Mouse (Mus musculus) limb, embryonic 10.5 days (tissue): ENCODE data around the gene Prc1. TPM values are rescaled to one million over a fixed set of nuclear protein-coding genes. Genes with fewer than 3 reads are reported as not detected.
"Not testable (repeated sequence)": the region's sequence is repeated elsewhere in the genome, so short reads cannot be mapped to it uniquely, and the experiment has no call there.

Source experiments
- DNase-seq: peaks from one replicate; pipeline ENCODE4 v3.0.0-alpha.2; 2017; ENCODE audit warnings: low spot score
- H3K27ac ChIP-seq: fragments of 300-500 bp; sonication (generic); 2 replicates; pipeline ENCODE4 v1.5.1; 2016; ENCODE audit warnings: mild to moderate bottlenecking
- H3K27me3 ChIP-seq: fragments of 300-500 bp; sonication (generic); 2 replicates; pipeline ENCODE4 v1.6.1; 2016; ENCODE audit warnings: low read depth, mild to moderate bottlenecking; ENCODE audit not compliant: poor library complexity, severe bottlenecking
- H3K36me3 ChIP-seq: fragments of 300-500 bp; sonication (generic); 2 replicates; pipeline ENCODE4 v1.6.1; 2016; ENCODE audit warnings: mild to moderate bottlenecking, moderate library complexity
- H3K4me1 ChIP-seq: fragments of 300-500 bp; sonication (generic); 2 replicates; pipeline ENCODE4 v1.6.1; 2016
- H3K4me3 ChIP-seq: fragments of 300-500 bp; sonication (generic); 2 replicates; pipeline ENCODE4 v1.5.1; 2016; ENCODE audit warnings: mild to moderate bottlenecking, moderate library complexity
- H3K9me3 ChIP-seq: fragments of 300-500 bp; sonication (generic); replicated peaks from 2 replicates; pipeline ENCODE4 v1.6.1; 2016; ENCODE audit warnings: mild to moderate bottlenecking
- WGBS: fragments of 180-500 bp; shearing (Covaris S2); methylation state at CpG from one replicate; pipeline ENCODE4 v1.1.7; 2016; 5-methylcytosine and 5-hydroxymethylcytosine counted together
- polyA plus RNA-seq: library from polyadenylated mRNA; unstranded; fragments of >200 nt; fragmentation: Nextera tagmentation; extraction: Ambion mirVana; gene quantifications from 2 replicates; pipeline ENCODE4 v1.2.1, GENCODE M21; 2016

The Prc1 gene
- polyA plus RNA-seq, 1 experiment from 2014 or later, result 172 TPM

- not testable (repeated sequence) for DNase-seq, H3K4me3 ChIP-seq, H3K27ac ChIP-seq, H3K9me3 ChIP-seq, H3K27me3 ChIP-seq
- H3K4me1 ChIP-seq, result peaks cover 16% of the 10 kb centered on the region
- WGBS, result 58% methylated on average over 5 of the region's 5 CpGs
- peaks cover 63% of the 10 kb centered on the region for H3K36me3 ChIP-seq
These were observed 30.5 kb downstream of the Prc1 start for GRCm38 (mm10) chr7:80324816-80325119.

DNA sequence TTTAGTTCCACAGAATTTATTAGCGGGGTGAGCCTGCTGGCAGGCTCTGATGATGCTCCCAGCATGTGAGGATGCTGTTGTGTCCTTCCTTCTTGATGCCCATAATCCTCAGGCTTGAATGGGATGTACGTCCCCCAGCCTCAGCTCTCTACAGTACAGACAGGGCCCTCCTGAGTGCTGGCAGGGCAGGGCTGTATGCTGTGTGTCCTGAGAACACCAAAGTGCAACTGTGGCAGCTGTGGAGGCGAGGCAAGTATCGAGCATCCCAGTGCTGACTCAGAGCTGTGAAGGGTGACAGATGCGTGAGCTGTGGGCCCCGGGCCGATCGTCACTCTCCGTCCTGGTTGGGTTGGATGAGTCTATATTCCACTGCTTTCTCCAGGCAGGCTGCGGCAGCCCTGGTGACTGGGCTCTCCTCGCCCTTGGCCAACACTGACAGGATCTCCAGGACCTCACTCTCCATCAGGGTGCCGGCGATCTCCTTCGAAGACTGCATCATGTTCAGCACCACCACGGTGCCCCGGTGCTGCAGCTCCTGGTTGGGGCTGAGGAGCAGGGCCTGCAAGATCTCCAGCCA is 31.1 kb downstream of the Prc1 start:
- Histone ChIP-seq H3K36me3 (peaks cover 63% of the 10 kb centered on the region), H3K27ac (no peak overlapping the region)

GRCm38 (mm10) chr7:80326076-80326475 is 31.8 kb downstream of the Prc1 start:
- Histone ChIP-seq H3K4me1 (peaks cover 16% of the 10 kb centered on the region), H3K4me3 (no peak overlapping the region), H3K27ac (no peak overlapping the region), H3K36me3 (peaks cover 63% of the 10 kb centered on the region), H3K9me3 (no peaks in the 10 kb centered on the region), H3K27me3 (no peaks in the 10 kb centered on the region)
- DNase-seq, result no peak
- 93% methylated on average over 19 of the region's 19 CpGs for WGBS

More for the DNA sequence above, 31.1 kb downstream of the Prc1 start:
- no peak overlapping the region for H3K4me3 ChIP-seq
- H3K4me1 ChIP-seq, result peaks cover 16% of the 10 kb centered on the region
- H3K27me3 ChIP-seq, result no peaks in the 10 kb centered on the region
- no peaks in the 10 kb centered on the region for H3K9me3 ChIP-seq
- no peak for DNase-seq
- 95% methylated on average over 16 of the region's 16 CpGs for WGBS

- WGBS, result 90% methylated on average over 8 of the region's 8 CpGs
- Histone ChIP-seq H3K27ac (no peak overlapping the region), H3K4me1 (0 out of 2 replicates have a peak, but pooled peaks cover 3% of the 10 kb centered on the region), H3K4me3 (no peak overlapping the region), H3K9me3 (no peaks in the 10 kb centered on the region), H3K27me3 (no peaks in the 10 kb centered on the region), H3K36me3 (peaks cover 100% of the 10 kb centered on the region)
- DNase-seq, result no peak
These were observed 36.0 kb downstream of the Prc1 start for GRCm38 (mm10) chr7:80330278-80330677.

DNA sequence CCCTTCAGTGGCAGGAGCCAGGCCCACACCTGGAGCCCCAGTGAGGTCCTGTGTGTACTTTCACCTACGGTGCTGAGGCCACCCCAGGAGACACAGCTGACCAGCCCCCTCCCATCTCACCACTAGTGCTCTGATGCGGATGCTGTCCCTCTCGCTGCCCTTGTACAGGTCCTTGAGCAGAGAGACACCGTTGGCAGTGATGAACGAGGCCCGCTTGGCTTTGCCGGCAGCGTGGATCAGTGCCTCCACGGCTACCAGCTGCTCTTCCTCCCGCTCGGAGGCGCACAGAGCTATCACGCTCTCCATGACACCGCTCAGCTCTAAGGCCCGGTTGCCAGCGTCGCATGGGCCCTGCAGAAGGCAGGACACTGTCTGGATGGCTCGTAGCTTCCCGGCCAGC is 37.2 kb downstream of the Prc1 start:
- DNase-seq, result no peak
- no peaks in the 10 kb centered on the region for H3K4me1 ChIP-seq
- H3K36me3 ChIP-seq, result peaks cover 100% of the 10 kb centered on the region
- H3K9me3 ChIP-seq, result no peaks in the 10 kb centered on the region
- H3K27ac ChIP-seq, result no peak overlapping the region
- H3K27me3 ChIP-seq, result no peaks in the 10 kb centered on the region
- H3K4me3 ChIP-seq, result no peak overlapping the region
- WGBS, result 96% methylated on average over 19 of the region's 19 CpGs

DNA sequence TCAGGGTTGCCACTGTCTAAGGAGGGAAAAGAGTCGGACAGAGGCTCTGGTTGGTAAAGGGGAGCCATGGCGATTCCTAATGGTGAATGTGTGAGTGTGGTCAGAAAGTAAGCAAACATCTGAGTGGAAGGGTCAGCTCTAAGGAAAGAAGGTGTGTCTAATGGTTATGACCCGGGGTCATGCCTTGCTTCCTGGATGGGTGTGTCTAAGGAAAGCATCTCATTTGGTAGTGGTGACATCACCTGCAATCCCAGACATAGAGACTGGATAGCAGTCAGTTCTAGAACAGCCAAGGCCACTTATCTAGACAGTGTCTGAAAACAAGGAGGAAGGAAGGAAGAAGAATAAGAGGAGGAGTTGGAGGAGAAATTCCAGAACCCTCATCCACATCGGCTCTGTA is 40.6 kb downstream of the Prc1 start:
- H3K27me3 ChIP-seq, result no peaks in the 10 kb centered on the region
- peaks cover 82% of the 10 kb centered on the region for H3K36me3 ChIP-seq

GRCm38 (mm10) chr7:80336932-80337331 is 42.7 kb downstream of the Prc1 start:
- 93% methylated on average over 3 of the region's 3 CpGs for WGBS

More for the DNA sequence above, 40.6 kb downstream of the Prc1 start:
- peaks cover 11% of the 10 kb centered on the region for H3K4me1 ChIP-seq
- H3K9me3 ChIP-seq, result no peaks in the 10 kb centered on the region
- no peak for DNase-seq
- 89% methylated on average over 4 of the region's 4 CpGs for WGBS
- H3K27ac ChIP-seq, result no peak overlapping the region
- no peak overlapping the region for H3K4me3 ChIP-seq

GRCm38 (mm10) chr7:80339371-80339770 is 45.1 kb downstream of the Prc1 start:
- Histone ChIP-seq H3K27me3 (peaks cover 7% of the 10 kb centered on the region; the same call in 1 of the 2 replicates), H3K27ac (peak overlapping the region; percentile 82), H3K36me3 (peaks cover 37% of the 10 kb centered on the region), H3K4me3 (peak overlapping the region; percentile 71), H3K9me3 (no peaks in the 10 kb centered on the region), H3K4me1 (peaks cover 42% of the 10 kb centered on the region)
- 12% methylated on average over 17 of the region's 17 CpGs for WGBS
- DNase-seq, result peak; percentile 59

More at GRCm38 (mm10) chr7:80336932-80337331, 42.7 kb downstream of the Prc1 start:
- Histone ChIP-seq H3K36me3 (peaks cover 61% of the 10 kb centered on the region), H3K27me3 (peaks cover 3% of the 10 kb centered on the region; the same call in 1 of the 2 replicates), H3K27ac (no peak overlapping the region), H3K9me3 (no peaks in the 10 kb centered on the region), H3K4me1 (peaks cover 25% of the 10 kb centered on the region), H3K4me3 (no peak overlapping the region)
- DNase-seq, result no peak

DNA sequence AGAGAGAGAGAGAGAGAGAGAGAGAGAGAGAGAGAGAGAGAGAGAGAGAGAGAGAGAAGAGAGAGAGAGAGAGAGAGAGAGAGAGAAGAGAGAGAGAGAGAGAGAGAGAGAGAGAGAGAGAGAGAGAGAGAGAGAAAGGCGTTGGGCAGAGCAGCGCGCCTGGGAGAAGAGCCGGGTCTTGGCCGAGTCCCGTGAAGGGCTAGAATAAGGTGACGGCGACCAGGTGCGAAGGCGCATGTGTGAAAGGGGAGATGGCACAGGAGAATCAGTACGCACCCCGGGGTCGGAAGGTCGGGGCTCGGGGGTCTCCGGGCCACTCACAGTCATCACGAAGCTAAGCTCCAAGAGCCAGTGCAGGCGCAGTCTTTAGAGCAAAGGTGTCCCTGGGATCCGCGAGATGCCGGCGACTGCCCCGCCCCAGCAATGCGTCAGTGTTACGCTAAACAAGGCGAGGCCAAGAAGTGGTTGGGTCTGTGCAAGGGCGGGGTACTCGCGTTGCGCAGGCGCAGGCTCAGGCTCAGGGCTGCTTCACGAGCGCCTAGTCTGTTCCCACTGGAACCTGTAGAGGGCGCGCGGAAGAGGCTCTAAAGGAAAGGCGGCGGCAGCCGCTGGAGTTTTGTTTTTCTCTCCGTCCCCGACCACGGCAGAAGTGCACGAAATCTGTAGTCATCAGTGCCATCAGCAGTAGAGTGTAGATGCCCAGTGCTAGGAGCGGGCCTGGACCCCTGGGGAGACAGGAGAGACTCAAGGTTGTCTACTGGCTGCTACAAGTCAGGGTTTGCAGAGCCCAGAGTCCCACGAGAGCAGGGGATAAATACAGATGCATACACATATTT is 45.8 kb downstream of the Prc1 start:
- peaks cover 30% of the 10 kb centered on the region for H3K36me3 ChIP-seq
- H3K4me3 ChIP-seq, result peak overlapping the region; percentile 71
- H3K27ac ChIP-seq, result peak overlapping the region; percentile 82
- H3K4me1 ChIP-seq, result peaks cover 42% of the 10 kb centered on the region
- no peaks in the 10 kb centered on the region for H3K9me3 ChIP-seq
- WGBS, result 1% methylated on average over 45 of the region's 45 CpGs
- peak; percentile 97 for DNase-seq
- peaks cover 7% of the 10 kb centered on the region; the same call in 1 of the 2 replicates for H3K27me3 ChIP-seq

GRCm38 (mm10) chr7:80340793-80341192 is 46.5 kb downstream of the Prc1 start, which contains the start of gene Unc45a:
TSS of gene Unc45a (minus strand) at chr7:80341005.
- H3K9me3 ChIP-seq, result no peaks in the 10 kb centered on the region; the same call in 1 of the 2 replicates
- H3K4me3 ChIP-seq, result peak within 1 kb of the TSS; percentile 71
- H3K27ac ChIP-seq, result peak within 1 kb of the TSS; percentile 82
- peaks cover 28% of the 10 kb centered on the region for H3K36me3 ChIP-seq
- DNase-seq, result peak; percentile 80
- peaks cover 7% of the 10 kb centered on the region; the same call in 1 of the 2 replicates for H3K27me3 ChIP-seq
- 2% methylated on average over 11 of the region's 11 CpGs for WGBS
- peaks cover 42% of the 10 kb centered on the region for H3K4me1 ChIP-seq

DNA sequence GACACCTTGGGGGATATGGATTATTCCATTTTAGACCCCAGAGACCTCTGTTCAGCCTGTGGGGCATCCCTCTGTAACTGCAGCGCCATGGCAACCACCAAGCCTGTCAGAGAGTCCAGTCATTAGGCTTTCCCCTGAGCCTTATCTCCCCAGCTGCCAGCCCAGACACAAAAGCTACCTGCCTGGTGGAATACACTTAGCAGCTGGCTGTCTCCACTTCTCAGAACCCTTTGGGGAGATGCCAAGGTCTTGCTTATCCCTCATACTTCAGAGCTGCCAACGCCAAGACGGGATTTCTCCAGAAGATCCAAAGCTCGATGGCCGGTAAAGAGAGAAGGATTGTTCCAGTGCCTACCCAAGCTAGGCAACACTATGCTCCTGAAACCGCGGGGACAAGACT is 47.5 kb downstream of the Prc1 start:
- no peaks in the 10 kb centered on the region; the same call in 1 of the 2 replicates for H3K9me3 ChIP-seq
- H3K27ac ChIP-seq, result no peak overlapping the region

GRCm38 (mm10) chr7:80342858-80343257 is 48.6 kb downstream of the Prc1 start, which contains the start of gene Hddc3:
TSS of gene Hddc3 (plus strand) at chr7:80343104.
- Histone ChIP-seq H3K27ac (peak within 1 kb of the TSS; percentile 93), H3K9me3 (no peaks in the 10 kb centered on the region; the same call in 1 of the 2 replicates), H3K36me3 (peaks cover 12% of the 10 kb centered on the region), H3K4me3 (peak within 1 kb of the TSS; percentile 71), H3K4me1 (peaks cover 55% of the 10 kb centered on the region), H3K27me3 (peaks cover 7% of the 10 kb centered on the region; the same call in 1 of the 2 replicates)
- peak; percentile 97 for DNase-seq
- WGBS, result under 1% methylated on average over 25 of the region's 25 CpGs

More for the DNA sequence above, 47.5 kb downstream of the Prc1 start:
- 83% methylated on average over 7 of the region's 7 CpGs for WGBS
- Histone ChIP-seq H3K27me3 (peaks cover 7% of the 10 kb centered on the region; the same call in 1 of the 2 replicates), H3K4me1 (peaks cover 44% of the 10 kb centered on the region), H3K4me3 (no peak overlapping the region), H3K36me3 (peaks cover 23% of the 10 kb centered on the region)
- no peak for DNase-seq
